Mouse (Mus musculus) cerebellum, adult 2 months (tissue): ENCODE measurements around the gene Actc1. TPM values are rescaled to one million over a fixed set of nuclear protein-coding genes. Genes with fewer than 3 reads are reported as not detected.

Experiments
- DNase-seq, 2 experiments: peaks; one replicate each; pipeline ENCODE4 v3.0.0; 2021
- H3K27ac ChIP-seq: fragments of 200-500 bp; 2 replicates; pipeline ENCODE4 v1.5.1; 2012; ENCODE audit warnings: low read length, control low read depth, inconsistent platforms; ENCODE audit not compliant: insufficient read depth
- H3K27me3 ChIP-seq: fragments of 200-500 bp; 2 replicates; pipeline ENCODE4 v1.6.1; 2012; ENCODE audit warnings: inconsistent platforms, mild to moderate bottlenecking, low read length, moderate library complexity; ENCODE audit not compliant: control insufficient read depth, insufficient read depth
- H3K4me1 ChIP-seq: fragments of 200-500 bp; 2 replicates; pipeline ENCODE4 v1.6.1; 2011; ENCODE audit warnings: low read length; ENCODE audit not compliant: control insufficient read depth, insufficient read depth
- H3K4me3 ChIP-seq: fragments of 200-500 bp; replicated peaks from 2 replicates; pipeline ENCODE3; 2011; ENCODE audit warnings: mild to moderate bottlenecking, low read depth, low read length, control low read depth; ENCODE audit not compliant: insufficient read depth
- CTCF ChIP-seq: fragments of 200-500 bp; IDR thresholded peaks from 2 replicates; pipeline ENCODE4 v1.5.1; 2011; ENCODE audit warnings: low read depth, mild to moderate bottlenecking, control low read depth, low read length, moderate library complexity, borderline replicate concordance; ENCODE audit not compliant: insufficient read depth
- POLR2A ChIP-seq: fragments of 200-500 bp; IDR thresholded peaks from 2 replicates; pipeline ENCODE4 v1.6.1; 2011; ENCODE audit warnings: low read length, control low read depth, borderline replicate concordance; ENCODE audit not compliant: insufficient read depth
- WGBS: fragments of 180-500 bp; shearing (Covaris S2); methylation state at CpG from one replicate; pipeline ENCODE4 v1.1.7; 2018; 5-methylcytosine and 5-hydroxymethylcytosine counted together
- polyA plus RNA-seq: library from polyadenylated mRNA; depleted of rRNA; stranded (reverse); fragments of >200 nt; gene quantifications from 2 replicates; pipeline ENCODE4 v1.2.3, GENCODE M21; 2012

Gene Actc1
- polyA plus RNA-seq, 1 experiment = not detected

DNA sequence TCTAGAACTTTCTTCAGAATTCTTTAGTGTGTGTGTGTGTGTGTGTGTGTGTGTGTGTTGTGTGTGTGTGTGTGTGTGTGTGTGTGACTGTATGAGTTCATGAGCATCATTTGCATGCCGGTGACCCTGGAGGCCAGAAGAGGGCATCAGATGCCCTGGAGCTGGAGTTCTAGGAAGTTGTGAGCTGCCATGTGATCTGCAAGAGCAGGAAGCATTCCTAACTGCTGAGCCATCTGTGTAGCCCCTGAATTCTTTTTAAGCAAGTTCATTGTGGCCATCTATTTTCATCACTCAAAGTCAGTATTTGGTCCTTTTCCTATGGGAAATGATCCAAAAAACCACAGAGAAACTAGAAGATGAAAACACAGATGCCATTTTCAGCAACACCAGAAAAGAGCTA is 41.3 kb upstream of the Actc1 start:
- no peak overlapping the region for H3K4me3 ChIP-seq
- WGBS = 100% methylated on average over 1 of the region's 1 CpGs
- DNase-seq = no peak
- TF ChIP-seq CTCF = no peak
- TF ChIP-seq POLR2A = no peak
- H3K27me3 ChIP-seq = no peaks in the 10 kb centered on the region
- H3K4me1 ChIP-seq = 0 out of 2 replicates have a peak, but pooled peaks cover 3% of the 10 kb centered on the region
- no peak overlapping the region for H3K27ac ChIP-seq

- H3K27me3 ChIP-seq = no peaks in the 10 kb centered on the region
- TF ChIP-seq CTCF = no peak
- TF ChIP-seq POLR2A = no peak
- no peak for DNase-seq
- 43% methylated on average over 9 of the region's 9 CpGs for WGBS
- H3K4me3 ChIP-seq = no peak overlapping the region
- H3K4me1 ChIP-seq = 0 out of 2 replicates have a peak, but pooled peaks cover 3% of the 10 kb centered on the region
- H3K27ac ChIP-seq = no peak overlapping the region
These were observed 40.2 kb upstream of the Actc1 start for GRCm38 (mm10) chr2:114093577-114093976.

DNA sequence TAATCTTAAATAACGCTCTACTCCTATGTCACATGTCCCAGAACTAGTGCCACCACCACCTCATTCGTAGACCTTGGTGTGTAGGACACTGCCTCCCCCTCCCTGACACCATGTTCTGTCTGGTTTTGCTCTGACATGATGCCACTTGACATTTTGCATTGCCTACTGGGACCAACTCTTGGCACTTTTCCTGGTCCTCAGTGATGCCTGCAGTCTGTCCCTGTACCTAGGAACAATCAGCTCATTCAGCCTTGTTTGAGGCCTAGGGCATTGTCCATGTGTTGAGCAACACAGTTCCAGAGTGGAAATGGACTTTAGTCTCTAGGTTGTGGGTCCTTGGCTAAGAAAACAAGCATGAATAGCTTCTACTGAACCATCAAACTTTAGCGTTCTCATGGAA is 36.5 kb upstream of the Actc1 start:
- H3K27me3 ChIP-seq = no peaks in the 10 kb centered on the region
- H3K4me1 ChIP-seq = 0 out of 2 replicates have a peak, but pooled peaks cover 3% of the 10 kb centered on the region
- 44% methylated on average over 3 of the region's 3 CpGs for WGBS
- TF ChIP-seq POLR2A (no peak), CTCF (no peak)
- H3K27ac ChIP-seq = no peak overlapping the region
- DNase-seq = peak in 1 of 2 experiments; percentile 10
- H3K4me3 ChIP-seq = no peak overlapping the region

- 37% methylated on average over 1 of the region's 1 CpGs for WGBS
- DNase-seq = peak in 1 of 2 experiments; percentile 6
- Histone ChIP-seq H3K27me3 (no peaks in the 10 kb centered on the region), H3K4me3 (no peak overlapping the region), H3K4me1 (0 out of 2 replicates have a peak, but pooled peaks cover 3% of the 10 kb centered on the region), H3K27ac (no peak overlapping the region; the same call in 1 of the 2 replicates)
- TF ChIP-seq CTCF = no peak
- TF ChIP-seq POLR2A = no peak
These were observed 33.9 kb upstream of the Actc1 start for GRCm38 (mm10) chr2:114087271-114087670.

GRCm38 (mm10) chr2:114071876-114072275 is 18.5 kb upstream of the Actc1 start:
- Histone ChIP-seq H3K4me3 (no peak overlapping the region), H3K27me3 (no peaks in the 10 kb centered on the region), H3K27ac (no peak overlapping the region), H3K4me1 (no peaks in the 10 kb centered on the region)
- no peak for TF ChIP-seq POLR2A
- TF ChIP-seq CTCF = no peak
- WGBS = 90% methylated on average over 2 of the region's 2 CpGs
- no peak for DNase-seq

- no peaks in the 10 kb centered on the region for H3K27me3 ChIP-seq
- H3K4me1 ChIP-seq = no peaks in the 10 kb centered on the region
- no peak overlapping the region for H3K4me3 ChIP-seq
- no peak for DNase-seq
- TF ChIP-seq CTCF (no peak), POLR2A (no peak)
- no peak overlapping the region for H3K27ac ChIP-seq
- 86% methylated on average over 3 of the region's 3 CpGs for WGBS
These were observed 12.9 kb upstream of the Actc1 start for GRCm38 (mm10) chr2:114066226-114066625.

- no peak for DNase-seq
- WGBS = 75% methylated on average over 2 of the region's 2 CpGs
- no peaks in the 10 kb centered on the region for H3K27me3 ChIP-seq
- H3K27ac ChIP-seq = no peak overlapping the region
- no peaks in the 10 kb centered on the region for H3K4me1 ChIP-seq
- no peak overlapping the region for H3K4me3 ChIP-seq
- TF ChIP-seq CTCF = no peak
- TF ChIP-seq POLR2A = no peak
These were observed 10.7 kb upstream of the Actc1 start for GRCm38 (mm10) chr2:114064004-114064403.

DNA sequence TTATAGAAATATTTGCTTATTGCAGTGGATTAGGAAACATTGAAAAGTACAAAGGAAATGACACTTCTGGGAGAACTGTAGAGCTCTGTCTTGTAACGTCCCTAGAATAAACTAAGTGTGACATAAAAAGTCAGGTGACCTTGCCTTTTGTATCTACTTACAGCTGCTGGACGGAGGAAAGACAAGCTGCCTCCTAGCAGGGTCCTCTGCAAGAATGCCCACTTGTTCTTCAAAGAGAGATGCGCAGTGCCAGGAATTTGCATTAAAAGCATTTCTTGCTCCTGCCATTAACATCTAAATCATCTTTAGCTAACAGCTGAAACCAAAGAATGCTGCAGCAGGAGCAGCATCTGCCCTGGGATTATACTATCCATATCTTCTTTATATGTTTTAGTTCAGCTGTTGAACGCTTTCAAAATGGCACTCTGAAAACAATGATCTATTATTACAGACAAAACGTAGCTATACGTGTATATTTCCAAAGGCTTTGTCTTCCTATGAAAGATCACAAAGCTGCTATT is 6.8 kb upstream of the Actc1 start:
- H3K27me3 ChIP-seq = no peaks in the 10 kb centered on the region

More for the DNA sequence above, 6.8 kb upstream of the Actc1 start:
- Histone ChIP-seq H3K4me3 (no peak overlapping the region), H3K4me1 (peaks cover 7% of the 10 kb centered on the region; the same call in 1 of the 2 replicates), H3K27ac (no peak overlapping the region)
- no peak for DNase-seq
- TF ChIP-seq CTCF = no peak
- no peak for TF ChIP-seq POLR2A
- 72% methylated on average over 6 of the region's 6 CpGs for WGBS
